Mouse (Mus musculus) gastrocnemius, postnatal 4 days (tissue): ENCODE measurements at regions not wholly inside any gene's neighbourhood (a gene's known extent, or its start where the extent isn't known, plus 50 kb on each side); places are given as distances from the start of the nearest gene placed in this dataset. TPM values are rescaled to one million over a fixed set of nuclear protein-coding genes. Genes with fewer than 3 reads are reported as not detected.

ENCODE experiments used
- DNase-seq, 2 experiments: peaks; one replicate each; pipeline ENCODE4 v3.0.0; 2021 to 2022; ENCODE audit warnings: low spot score in 2 of 2, mixed read lengths in 2 of 2
- microRNA-seq: library from miRNA; unstranded; fragments of <30 nt; microRNA quantifications from one replicate; pipeline ENCODE4 v1.2.0, GENCODE M21; 2021

DNA sequence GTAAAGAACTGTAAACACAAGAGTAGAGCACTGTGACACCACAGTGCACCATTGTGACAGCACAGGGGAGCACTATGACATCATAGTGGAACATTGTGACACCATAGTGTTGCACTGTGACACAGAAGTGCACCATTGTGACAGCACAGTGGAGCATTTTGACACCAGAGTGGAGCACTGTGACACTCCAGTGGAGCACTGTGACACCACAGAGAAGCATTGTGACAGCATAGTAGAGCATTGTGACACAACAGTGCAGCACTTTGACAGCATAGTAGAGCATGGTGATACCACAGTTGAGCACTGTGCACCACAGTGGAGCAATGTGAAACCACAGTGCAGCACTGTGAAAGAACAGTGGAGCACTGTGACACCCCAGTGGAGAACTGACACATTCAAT lies 2750.4 kb upstream of the Gm8797 start:
- no peak for DNase-seq

DNA sequence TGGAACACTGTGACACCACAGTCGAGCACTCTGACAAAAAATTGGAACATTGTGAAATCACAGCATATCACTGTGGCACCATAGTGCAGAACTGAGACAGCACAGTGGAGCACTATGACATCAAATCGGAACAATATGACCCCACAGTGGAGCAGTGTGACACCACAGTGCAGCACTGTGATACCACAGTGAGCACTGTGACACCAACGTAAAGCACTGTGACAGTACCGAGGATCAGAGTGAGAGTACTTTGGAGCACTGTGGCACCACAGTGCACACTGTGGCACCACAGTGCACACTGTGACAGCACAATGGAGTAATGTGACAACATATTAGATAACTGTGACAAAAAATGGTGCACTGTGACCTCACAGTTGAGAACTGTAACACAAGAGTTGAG lies 2749.4 kb upstream of the Gm8797 start:
- no peak for DNase-seq

DNA sequence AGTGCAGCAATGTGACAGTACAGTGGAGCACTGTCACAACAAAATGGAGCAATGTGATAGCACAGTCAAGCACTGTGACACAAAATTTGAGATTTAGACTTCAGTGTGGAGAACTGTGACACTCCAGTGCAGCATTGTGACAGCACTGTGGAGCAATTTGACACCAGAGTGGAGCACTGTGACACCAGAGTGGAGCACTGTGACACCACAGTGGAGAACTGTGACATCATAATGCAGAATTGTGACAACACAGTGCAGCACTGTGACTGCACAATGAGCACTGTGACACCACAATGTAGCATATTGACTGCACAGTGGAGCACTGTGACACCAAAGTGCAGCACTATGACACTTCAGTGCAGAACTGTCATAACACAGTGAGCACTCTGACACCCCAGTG lies 2749.0 kb upstream of the Gm8797 start:
- peak in 1 of 2 experiments; percentile 3 for DNase-seq

DNA sequence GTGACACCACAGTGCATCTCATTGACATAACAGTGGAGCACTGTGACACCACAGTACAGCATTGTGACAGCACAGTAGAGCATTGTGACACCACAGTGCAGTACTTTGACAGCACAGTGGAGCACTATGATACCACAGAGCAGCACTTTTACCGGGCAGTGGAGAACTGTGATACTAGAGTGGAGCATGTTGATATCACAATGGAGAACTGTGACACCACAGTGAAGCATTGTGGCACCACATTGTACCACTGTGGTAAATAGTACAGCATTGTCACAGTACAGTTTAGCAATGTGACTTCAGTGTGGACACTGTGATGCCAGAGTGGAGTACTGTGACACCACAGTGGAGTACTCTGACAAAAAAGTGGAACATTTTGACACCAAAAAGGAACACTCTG lies 2747.2 kb upstream of the Gm8797 start:
- DNase-seq = no peak

GRCm38 (mm10) chr3:3011111-3011510 lies 2739.5 kb upstream of the Gm8797 start:
- no peak for DNase-seq

DNA sequence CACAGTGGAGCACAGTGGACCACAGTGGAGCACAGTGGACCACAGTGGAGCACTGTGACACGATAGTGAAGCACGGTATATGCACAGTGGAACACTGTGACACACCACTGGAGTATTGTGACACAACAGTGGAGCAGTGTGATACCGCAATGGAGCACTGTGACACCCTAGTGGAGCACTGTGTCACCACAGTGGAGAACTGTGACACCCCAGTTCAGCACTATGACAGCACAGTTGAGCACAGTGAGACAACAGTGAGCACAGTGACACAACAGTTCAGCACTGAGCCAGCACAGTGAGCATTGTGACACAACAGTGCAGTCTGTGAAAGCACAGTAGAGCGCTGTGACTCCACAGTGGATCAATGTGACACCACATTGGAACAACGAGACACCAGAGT lies 2737.7 kb upstream of the Gm8797 start:
- peak in 1 of 2 experiments; percentile 3 for DNase-seq

- DNase-seq = no peak
Observed at GRCm38 (mm10) chr3:3014978-3015377, 2735.6 kb upstream of the Gm8797 start.

GRCm38 (mm10) chr3:3016572-3016971 lies 2734.0 kb upstream of the Gm8797 start:
- no peak for DNase-seq

DNA sequence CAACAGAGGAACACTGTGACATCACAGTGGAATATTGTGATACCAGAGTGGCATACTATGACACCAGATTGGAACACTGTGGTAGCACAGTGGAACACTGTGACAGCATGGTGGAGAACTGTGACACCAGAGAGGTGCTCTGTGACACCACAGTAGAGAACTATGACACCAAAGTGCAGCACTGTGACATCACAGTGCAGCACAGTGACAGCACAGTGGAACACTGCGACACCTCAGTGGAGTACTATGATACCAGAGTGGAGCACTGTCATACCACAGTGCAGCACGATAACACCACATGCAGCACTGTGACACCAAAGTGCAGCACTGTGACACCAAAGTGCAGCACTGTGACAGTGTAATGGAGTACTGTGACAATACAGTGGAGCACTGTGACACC lies 2717.8 kb upstream of the Gm8797 start:
- no peak for DNase-seq

Small RNA genes lying in the stretch of these regions (microRNA-seq; reads per million reads assigned to microRNA genes)
- gene Gm27460 (not detected), gene Gm28002 (not detected)
